Comparison of ENCODE assay signal across 23 mouse cellular contexts in the genomic region with DNA sequence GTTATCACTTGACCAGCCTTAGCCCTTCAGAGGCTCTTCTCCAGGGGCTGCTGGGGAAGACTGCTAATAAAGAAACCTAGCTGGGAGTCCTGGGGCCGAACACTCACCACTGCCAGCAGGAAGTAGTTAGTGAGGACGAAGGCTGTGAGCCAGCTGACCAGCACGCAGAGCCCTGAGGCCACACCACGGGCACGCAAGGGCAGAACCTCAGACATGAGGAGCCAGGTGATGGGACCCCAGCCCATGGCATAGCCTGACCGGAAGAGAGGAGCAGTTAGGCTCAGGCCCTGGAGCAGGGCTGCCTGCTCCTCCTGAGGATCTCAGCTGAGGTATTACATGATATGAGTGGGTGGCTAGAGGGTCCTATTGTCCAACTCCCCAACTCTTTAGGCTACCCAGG. TPM values are rescaled to one million over a fixed set of nuclear protein-coding genes. Genes with fewer than 3 reads are reported as not detected.
"Had no signal": no experiment of that assay in that cellular context is flagged by ENCODE, and none has a peak within 500 bp of the region (broad histone marks: within the 10 kb centered on the region; RNA-seq: fewer than 3 reads in every experiment).

No protein-coding gene starts in this region.

- H3K4me2 ChIP-seq: kidney, embryonic 15.5 days; limb, embryonic 12.5 days; limb, embryonic 15.5 days; liver, embryonic 11.5 days; lung, embryonic 14.5 days had no signal

- H3K27me3 ChIP-seq: limb, embryonic 15.5 days had no signal

- H3K9ac ChIP-seq: kidney, embryonic 15.5 days; limb, embryonic 12.5 days; limb, embryonic 15.5 days; liver, embryonic 14.5 days; liver, postnatal 0 days; lung, embryonic 14.5 days had no signal

- DNase-seq: kidney, adult 11 months; kidney, adult 8-10 months; kidney, postnatal 10 days; kidney, postnatal 36 days; liver, postnatal 0 days; lung, embryonic 14.5 days; thymus, adult 18-20 months; thymus, postnatal 36 days had no signal

- H3K4me3 ChIP-seq: kidney, embryonic 15.5 days; limb, embryonic 12.5 days; limb, embryonic 15.5 days had no signal

- H3K27ac ChIP-seq: kidney, embryonic 15.5 days; limb, embryonic 12.5 days; liver, embryonic 14.5 days; macrophage had no signal

- H3K9me3 ChIP-seq: kidney, embryonic 15.5 days; limb, embryonic 12.5 days; limb, embryonic 15.5 days had no signal

- ATAC-seq: liver, postnatal 0 days; lung, postnatal 0 days; midbrain, embryonic 16.5 days had no signal

RNA-seq across cellular contexts. Expression of a gene that starts 49.4 kb away (rescaled TPM):
- total RNA-seq: megakaryocyte, adult 5-6 weeks; monocyte, adult 5-6 weeks had no signal
- polyA plus RNA-seq: liver, embryonic 14.5 days; liver, postnatal 0 days; macrophage; midbrain, embryonic 16.5 days; small intestine, adult 2 months; testis, adult 2 months; urinary bladder, adult 2 months had no signal

RNA-seq across cellular contexts. Expression of a gene that starts 49.4 kb away (rescaled TPM):
- polyA plus RNA-seq: limb, embryonic 15.5 days; macrophage; midbrain, embryonic 16.5 days; neural tube, embryonic 11.5 days; neural tube, embryonic 14.5 days had no signal

RNA-seq across cellular contexts. Expression of a gene that starts 56.6 kb away (rescaled TPM):
- total RNA-seq: megakaryocyte, adult 5-6 weeks; monocyte, adult 5-6 weeks had no signal
- polyA plus RNA-seq: macrophage had no signal
